Mouse (Mus musculus): Measurements from ENCODE around the gene Cckbr.
A peak's percentile ranks its signal among the peaks of the same experiment; 100 is the strongest.

Cckbr gene

DNA sequence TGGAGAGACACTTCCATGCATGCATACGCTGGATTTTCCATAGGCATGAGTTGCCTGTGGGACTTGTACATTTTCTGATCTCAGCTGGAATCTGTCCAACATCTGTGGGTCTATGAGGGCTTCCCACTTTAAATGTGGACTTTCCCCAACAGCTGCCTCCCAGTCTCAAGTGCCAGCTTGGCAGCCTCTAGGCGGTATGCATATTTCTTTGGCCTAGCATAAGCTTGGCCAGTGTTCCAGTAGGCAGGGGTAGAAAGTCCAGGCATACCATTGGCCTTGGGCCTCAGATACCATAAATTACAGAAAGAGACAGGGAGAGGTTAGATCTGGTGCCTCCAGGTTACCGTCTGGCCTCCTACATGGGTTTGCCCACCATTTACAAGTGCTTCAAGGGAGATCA, 72.3 kb downstream of the Cckbr start:
- DNase-seq (ENCODE audit: low spot score): no peak

DNA sequence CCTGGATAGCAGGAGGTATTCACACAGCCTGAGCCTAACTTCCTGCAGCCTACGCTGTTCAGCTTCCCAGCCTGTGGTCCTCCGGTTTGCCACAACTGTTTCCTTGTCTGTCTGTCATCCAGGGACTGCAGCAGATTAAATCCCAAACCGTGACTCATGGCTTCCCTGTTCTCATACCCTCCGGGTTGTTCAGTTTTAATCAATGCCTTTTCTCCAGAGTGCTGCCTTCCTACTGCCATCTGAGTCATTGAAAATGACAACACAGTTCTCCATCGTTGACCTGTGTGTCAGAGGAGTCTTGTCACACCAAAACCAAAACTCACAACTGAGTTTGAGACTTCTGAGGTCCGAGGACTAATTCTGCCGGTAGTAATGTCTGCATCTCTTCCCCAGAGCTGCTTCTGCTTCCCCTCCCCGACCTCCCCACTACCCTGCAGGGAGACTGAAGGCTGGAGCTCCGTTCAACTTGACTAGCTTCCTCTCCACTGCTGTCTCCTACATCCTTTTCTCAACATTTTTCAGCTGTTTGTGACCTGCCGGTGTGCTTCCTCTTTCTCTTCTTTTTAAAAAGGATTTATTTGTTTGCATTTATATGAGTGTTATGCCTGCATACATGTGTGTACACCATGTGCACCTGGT, 73.4 kb downstream of the Cckbr start:
- DNase-seq (ENCODE audit: low spot score): peak; percentile 12

DNA sequence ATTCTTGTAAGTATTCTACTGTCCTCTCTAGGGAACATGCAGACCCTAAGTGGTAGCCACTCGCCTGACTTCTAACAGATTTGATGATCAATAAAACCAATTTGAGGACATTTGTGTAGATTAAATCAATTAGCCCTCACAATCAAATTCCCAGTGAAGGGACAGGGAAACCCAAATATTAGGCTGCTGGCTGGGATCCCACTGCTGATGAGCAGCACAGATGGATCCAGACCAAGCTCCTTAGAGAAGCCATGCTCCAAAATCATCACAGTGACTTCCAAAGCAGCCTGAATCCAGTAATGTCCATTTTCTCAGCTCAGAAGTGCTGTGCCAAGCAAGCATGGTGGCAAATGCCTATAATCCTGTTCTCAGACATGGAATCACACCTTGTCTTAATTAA, 74.1 kb downstream of the Cckbr start:
- DNase-seq (ENCODE audit: low spot score): no peak

DNA sequence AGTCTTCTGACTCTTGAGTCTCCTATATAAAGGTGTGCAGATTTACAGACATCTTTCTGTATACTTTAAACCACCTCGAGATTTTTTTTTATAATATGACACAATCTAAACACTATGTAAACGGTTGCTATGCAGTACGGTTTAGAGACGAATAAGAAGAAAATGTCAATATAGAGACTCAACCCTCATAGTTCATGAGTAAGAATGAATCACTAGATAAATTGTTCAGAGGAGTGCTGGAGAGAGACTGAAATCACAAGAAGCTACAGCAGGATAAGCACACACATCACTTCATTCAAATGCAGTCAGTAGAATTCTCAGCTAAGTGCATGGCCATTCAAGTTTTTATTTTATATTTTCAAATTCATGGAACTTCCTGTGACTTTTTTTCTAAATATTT, 76.5 kb downstream of the Cckbr start:
- no peak for DNase-seq (ENCODE audit: low spot score)

DNA sequence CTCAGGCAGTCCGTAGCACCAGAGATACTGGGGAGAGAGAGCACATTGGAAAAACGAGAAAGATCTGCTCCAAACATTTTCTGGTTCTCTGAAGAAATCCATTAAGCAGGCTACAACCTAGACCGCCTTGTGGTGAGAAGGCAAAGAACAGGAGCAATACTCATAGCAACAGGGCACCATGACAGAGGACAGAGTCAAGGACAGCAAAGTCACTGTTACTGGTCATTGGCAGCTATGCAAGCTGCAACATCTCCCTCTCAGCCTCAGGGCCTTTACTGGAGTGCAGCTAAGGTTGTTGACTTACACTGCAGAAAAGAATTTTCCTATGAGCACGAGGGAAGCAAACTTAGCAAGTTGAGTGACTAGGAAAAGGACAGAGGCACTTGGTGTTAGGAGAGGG, 81.7 kb downstream of the Cckbr start:
- no peak for DNase-seq (ENCODE audit: low spot score)

DNA sequence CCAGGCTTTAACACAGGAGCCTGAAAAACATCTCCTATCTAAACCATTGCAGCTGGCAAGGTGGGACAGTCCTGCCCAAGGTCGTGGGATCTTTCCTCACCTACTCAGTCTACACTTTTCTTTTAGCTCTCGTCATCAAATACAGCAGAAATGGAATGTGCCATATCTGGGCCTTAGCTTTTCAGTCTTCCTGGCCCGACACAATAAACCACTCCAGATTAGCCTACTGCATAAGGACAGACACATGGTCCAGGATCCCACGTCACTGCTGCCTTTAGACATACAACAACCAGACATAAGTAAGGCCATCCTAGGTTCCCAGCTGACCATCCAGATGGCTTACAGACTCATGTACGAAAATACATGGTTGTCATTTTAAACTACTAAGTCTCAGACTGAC, 84.6 kb downstream of the Cckbr start:
- no peak for DNase-seq (ENCODE audit: low spot score)

DNA sequence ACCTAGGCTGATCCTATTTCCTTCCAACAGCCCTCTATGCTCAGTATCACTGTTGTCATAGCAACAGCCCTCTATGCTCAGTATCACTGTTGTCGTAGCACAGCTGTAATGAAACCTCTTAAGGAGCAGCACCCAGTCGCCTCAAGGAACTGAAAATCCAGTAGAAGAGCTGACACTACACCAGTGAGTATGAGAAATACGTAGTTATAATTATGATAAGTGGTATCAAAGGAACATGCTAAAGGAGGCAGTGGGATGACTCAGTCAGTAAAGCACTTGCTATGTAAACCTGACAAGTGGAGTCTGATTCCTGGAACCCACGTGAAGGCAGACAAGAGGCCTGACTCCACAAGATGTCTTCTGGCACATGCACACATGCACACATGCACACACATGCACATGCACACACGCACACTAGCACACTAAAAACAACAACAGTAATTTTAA, 88.3 kb downstream of the Cckbr start:
- DNase-seq (ENCODE audit: low spot score): peak; percentile 5

DNA sequence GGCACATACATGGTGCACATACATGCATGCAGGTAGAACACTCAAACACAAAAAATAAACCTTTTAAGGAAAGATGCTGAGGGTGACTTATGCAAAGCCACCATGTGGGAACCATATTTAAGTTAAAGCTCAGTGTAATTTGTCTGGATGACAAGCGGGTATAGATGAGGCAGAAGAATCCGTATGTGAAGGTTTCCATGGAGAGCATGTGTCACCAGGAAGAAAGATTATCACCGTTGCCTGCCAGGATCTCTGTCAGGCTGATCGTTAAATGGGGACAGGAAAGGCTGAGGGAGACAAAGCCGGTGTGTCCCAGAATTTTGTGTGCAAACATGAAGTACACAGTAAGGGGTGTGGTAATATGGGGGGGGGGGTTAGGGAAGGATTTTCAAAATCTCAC, 89.0 kb downstream of the Cckbr start:
- peak; percentile 4 for DNase-seq (ENCODE audit: low spot score)

DNA sequence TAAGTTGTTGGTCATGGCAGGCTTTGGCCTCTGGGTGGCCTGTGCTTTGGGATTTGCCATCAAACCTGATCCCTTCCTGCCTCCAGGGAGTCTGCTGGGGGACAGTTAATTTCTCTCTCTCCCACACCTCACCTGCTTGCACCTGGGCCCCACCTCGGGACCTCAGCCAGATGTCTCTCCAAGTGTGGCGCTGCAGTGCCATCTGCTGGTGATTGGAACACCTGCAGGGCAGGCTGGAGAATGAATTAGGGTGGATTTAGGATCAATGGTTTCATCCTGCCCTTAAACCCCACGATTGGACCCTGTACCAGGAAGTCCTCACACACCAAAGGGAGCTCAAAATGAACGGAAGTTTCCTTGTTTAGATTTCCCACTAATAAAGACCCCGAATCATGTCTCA, 89.6 kb downstream of the Cckbr start:
- peak; percentile 77 for DNase-seq (ENCODE audit: low spot score)

DNA sequence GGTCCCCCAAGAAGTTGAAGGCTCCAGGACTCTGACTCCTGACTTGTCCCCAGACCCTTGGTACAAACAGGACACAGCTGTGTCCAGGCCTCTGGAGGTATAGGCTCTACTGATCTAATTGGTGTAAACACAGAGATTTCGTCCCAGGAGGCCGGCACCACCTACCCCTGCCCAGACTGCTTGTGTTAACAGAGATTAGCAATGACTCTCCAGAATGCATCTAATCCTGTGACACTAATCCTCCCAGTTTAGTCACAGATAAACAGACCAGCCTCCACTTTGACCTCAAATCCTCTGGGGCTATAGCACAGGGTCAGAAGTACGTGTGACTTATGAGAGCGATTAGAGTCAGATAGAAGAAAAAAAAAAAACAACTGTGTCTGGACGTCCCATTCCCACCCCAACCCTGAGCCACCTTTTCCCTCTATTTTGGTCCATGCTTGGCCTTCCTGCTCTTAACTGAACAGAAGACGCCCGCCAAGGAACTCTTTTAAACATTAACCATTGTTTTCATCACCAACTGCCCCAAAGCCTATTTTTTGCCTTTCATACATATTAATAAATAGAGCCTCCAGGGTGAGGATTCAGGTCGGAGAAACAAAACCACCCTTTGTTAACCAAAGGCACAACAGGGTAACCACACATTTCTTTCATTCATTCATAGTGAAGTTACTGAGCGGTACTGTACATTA, 91.3 kb downstream of the Cckbr start:
- peak; percentile 16 for DNase-seq (ENCODE audit: low spot score)

DNA sequence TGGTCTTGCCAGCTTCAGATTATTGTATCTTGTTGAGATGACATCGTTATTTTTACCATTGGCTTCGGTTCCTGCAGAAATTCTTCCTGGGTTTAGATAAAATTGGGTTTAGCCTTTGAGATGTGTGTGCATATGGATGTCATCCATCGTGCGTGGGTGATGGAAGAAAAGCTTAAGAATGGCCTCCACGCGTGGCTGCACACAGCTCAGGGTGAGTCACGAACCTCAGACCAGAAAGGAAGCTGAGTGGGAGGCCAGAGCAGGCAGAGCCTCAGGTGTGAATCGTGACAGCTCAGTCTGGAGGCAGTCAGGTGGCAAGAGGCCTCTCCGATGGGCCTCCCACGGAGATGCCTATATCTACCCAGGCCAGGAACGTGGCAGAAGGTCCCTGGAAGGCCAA, 93.8 kb downstream of the Cckbr start:
- DNase-seq (ENCODE audit: low spot score): no peak

DNA sequence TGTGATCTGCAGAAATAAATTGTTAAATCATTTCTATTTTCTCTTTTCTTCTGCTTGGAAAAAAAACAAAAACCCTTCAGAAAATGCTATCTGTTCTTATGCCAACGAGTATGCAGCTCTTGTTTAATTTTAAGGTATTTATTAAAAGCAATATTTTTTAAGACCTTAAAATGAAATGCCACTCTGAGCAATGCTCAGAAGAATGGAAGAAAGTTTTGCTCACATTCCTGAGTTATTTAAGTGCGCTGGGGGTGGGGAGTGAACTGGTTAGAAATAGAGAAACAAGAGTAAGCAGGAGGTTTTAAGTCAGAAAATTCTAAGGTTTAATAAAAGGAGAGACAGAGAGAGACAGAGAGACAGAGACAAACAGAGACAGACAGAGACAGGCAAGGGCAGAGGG, 94.2 kb downstream of the Cckbr start:
- DNase-seq (ENCODE audit: low spot score): no peak

DNA sequence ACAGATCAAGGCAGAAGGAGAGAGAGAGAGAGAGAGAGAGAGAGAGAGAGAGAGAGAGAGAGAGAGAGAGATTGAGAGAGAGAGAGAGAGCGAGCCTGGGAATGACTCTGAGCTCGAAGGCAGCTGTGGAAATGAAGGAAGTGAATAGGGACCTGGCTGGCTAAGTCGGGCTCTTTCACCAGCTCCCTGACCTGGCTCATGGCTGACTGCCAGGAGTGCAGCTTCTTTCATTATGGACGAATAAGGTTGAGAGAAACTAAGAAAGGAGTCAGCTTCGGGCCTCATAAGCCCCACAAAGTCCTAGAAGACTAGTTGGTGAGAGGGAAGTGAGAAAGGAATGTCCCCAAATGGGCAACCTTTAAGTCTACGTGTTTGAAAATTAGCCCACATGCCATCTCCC, 94.7 kb downstream of the Cckbr start:
- DNase-seq (ENCODE audit: low spot score): peak; percentile 30
